Mouse (Mus musculus): ENCODE measurements around the gene Prr7.
A peak's percentile ranks its signal among the peaks of the same experiment; 100 is the strongest.

- TF ChIP-seq CTCF (IDR thresholded peaks at IDR 0.05; ENCODE audit: low read depth) (peak; percentile 10; the same call in 1 of the 2 replicates), EP300 (optimal IDR thresholded peaks at IDR 0.05) (no peak)
Observed at GRCm38 (mm10) chr13:55477492-55477891, 13.4 kb downstream of the Prr7 start.

Measured in stomach, postnatal 0 days (tissue).